ENCODE assay signal across 8 mouse cellular contexts in the genomic region with DNA sequence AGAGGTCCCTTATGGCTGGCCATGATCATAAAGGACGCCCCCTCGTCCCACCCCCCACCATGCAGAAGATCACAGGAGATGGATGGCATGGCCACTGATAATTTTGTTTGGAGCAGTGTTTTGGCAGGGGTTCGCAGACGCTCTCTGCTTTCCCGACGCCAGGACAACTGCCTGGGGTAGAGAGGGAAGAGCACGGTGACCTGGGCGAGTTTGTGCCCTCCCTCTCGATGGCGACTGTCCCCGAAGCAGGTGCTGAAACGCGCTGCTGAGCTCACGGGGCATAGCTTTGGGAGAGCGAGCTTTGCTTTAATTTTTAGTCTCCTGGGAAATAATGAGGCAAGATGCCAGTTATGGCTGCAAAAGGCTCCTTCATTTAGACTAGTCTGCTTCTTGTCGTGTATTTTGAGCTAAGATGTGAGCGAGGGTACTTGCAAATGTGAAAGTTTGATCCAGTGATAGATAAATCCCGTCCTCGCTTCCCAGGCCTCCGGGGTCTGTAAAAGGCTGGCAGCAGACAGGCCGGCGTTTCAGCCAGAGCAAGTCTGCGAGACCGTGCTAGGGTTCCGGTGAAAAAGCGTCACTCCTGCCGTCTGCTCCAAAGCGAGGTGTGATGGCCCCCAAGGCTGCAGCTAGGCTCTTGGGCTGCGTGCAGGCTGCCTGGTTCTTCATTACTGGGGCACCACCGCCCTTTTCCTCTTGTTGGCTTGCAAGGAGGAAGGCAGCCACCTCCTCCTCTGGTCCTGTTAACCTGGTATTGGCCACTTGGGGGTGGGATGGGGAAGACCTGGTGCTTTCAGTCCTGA. TPM values are rescaled to one million over a fixed set of nuclear protein-coding genes. Genes with fewer than 3 reads are reported as not detected.
DNase-seq lines count a peak whose midpoint lies in the region; ATAC-seq lines count a peak whose summit lies in the region.

No protein-coding gene starts in this region.

- H3K4me2 ChIP-seq in embryonic facial prominence, embryonic 13.5 days, result peak overlapping the region; percentile 97
- peak overlapping the region; percentile 84 for H3K4me2 ChIP-seq in hindbrain, embryonic 14.5 days (replicated peaks)
- peak overlapping the region; percentile 99 for H3K4me2 ChIP-seq in stomach, embryonic 16.5 days (ENCODE audit: low read depth, low read length)

- peaks cover 26% of the 10 kb centered on the region for H3K4me1 ChIP-seq in embryonic facial prominence, embryonic 13.5 days
- peaks cover 19% of the 10 kb centered on the region for H3K4me1 ChIP-seq in hindbrain, embryonic 14.5 days (replicated peaks; ENCODE audit: control insufficient read depth, insufficient read depth, low read length)
- peaks cover 10% of the 10 kb centered on the region for H3K4me1 ChIP-seq in stomach, embryonic 16.5 days (ENCODE audit: control insufficient read depth, insufficient read depth, low read length)

- intact Hi-C loops in left cerebral cortex, postnatal 10 days (cut with DNase I), result no loop called here

- peak; percentile 15 to 39 for DNase-seq in left cerebral cortex, postnatal 10 days (ENCODE audit: extremely low spot score in 1 of 2, low spot score in 2 of 2)
- no peak for DNase-seq in left cerebral cortex, adult 9 months (ENCODE audit: low spot score in 2 of 2)
- DNase-seq in adipocyte (ENCODE audit: low spot score), result peak; percentile 12
- DNase-seq in hindbrain, embryonic 14.5 days (ENCODE audit: low spot score), result peak; percentile 44
- peak; percentile 38 for DNase-seq in lung, postnatal 10 days
- DNase-seq in T-cell, adult 2 months (ENCODE audit: low spot score), result no peak

- H3K27ac ChIP-seq in embryonic facial prominence, embryonic 13.5 days, result no peak overlapping the region
- H3K27ac ChIP-seq in hindbrain, embryonic 14.5 days, result peak overlapping the region; percentile 61; the same call in 1 of the 2 replicates
- no peak overlapping the region for H3K27ac ChIP-seq in stomach, embryonic 16.5 days (ENCODE audit: low read length)

- no peak for ATAC-seq in embryonic facial prominence, embryonic 13.5 days (ENCODE audit: insufficient number of reproducible peaks, insufficient read depth, low FRiP score, low TSS enrichment, low read depth)
- peak; percentile 3; the same call in 1 of the 2 replicates for ATAC-seq in hindbrain, embryonic 14.5 days (ENCODE audit: low FRiP score)
- no peak for ATAC-seq in stomach, embryonic 16.5 days (ENCODE audit: insufficient read depth, low FRiP score)

- no peaks in the 10 kb centered on the region for H3K36me3 ChIP-seq in embryonic facial prominence, embryonic 13.5 days
- no peaks in the 10 kb centered on the region for H3K36me3 ChIP-seq in hindbrain, embryonic 14.5 days (replicated peaks; ENCODE audit: control insufficient read depth, insufficient read depth)
- no peaks in the 10 kb centered on the region for H3K36me3 ChIP-seq in stomach, embryonic 16.5 days (ENCODE audit: control insufficient read depth, insufficient read depth, low read length)

- no peaks in the 10 kb centered on the region for H3K9me3 ChIP-seq in embryonic facial prominence, embryonic 13.5 days
- no peaks in the 10 kb centered on the region for H3K9me3 ChIP-seq in hindbrain, embryonic 14.5 days (ENCODE audit: control insufficient read depth, low read length)
- no peaks in the 10 kb centered on the region for H3K9me3 ChIP-seq in stomach, embryonic 16.5 days (replicated peaks; ENCODE audit: control insufficient read depth, low read length)

- 2% methylated on average over 30 of the region's 30 CpGs for WGBS in embryonic facial prominence, embryonic 13.5 days
- 1% methylated on average over 29 of the region's 30 CpGs for WGBS in hindbrain, embryonic 14.5 days
- WGBS in stomach, embryonic 16.5 days, result 3% methylated on average over 30 of the region's 30 CpGs

- H3K4me3 ChIP-seq in embryonic facial prominence, embryonic 13.5 days, result peak overlapping the region; percentile 62
- H3K4me3 ChIP-seq in hindbrain, embryonic 14.5 days (replicated peaks; ENCODE audit: low read length), result peak overlapping the region; percentile 73
- peak overlapping the region; percentile 62 for H3K4me3 ChIP-seq in stomach, embryonic 16.5 days (replicated peaks; ENCODE audit: low read length)

- peak overlapping the region; percentile 67; the same call in 1 of the 2 replicates for H3K9ac ChIP-seq in embryonic facial prominence, embryonic 13.5 days
- H3K9ac ChIP-seq in hindbrain, embryonic 14.5 days, result peak overlapping the region; percentile 78
- peak overlapping the region; percentile 60; the same call in 1 of the 2 replicates for H3K9ac ChIP-seq in stomach, embryonic 16.5 days (ENCODE audit: low read length)

- peaks cover 47% of the 10 kb centered on the region for H3K27me3 ChIP-seq in embryonic facial prominence, embryonic 13.5 days
- H3K27me3 ChIP-seq in hindbrain, embryonic 14.5 days (ENCODE audit: control insufficient read depth, insufficient read depth, low read length), result peaks cover 23% of the 10 kb centered on the region
- H3K27me3 ChIP-seq in stomach, embryonic 16.5 days (ENCODE audit: control insufficient read depth, insufficient read depth, low read length), result peaks cover 28% of the 10 kb centered on the region

RNA-seq across cellular contexts. Expression of gene Gng4, which starts 1.3 kb away (rescaled TPM):
- 100 to 1,000 TPM; 143 to 150 TPM for total RNA-seq in left cerebral cortex, postnatal 10 days (2021)
- polyA plus RNA-seq in embryonic facial prominence, embryonic 13.5 days (2015; fragmentation: Nextera tagmentation; extraction: Ambion mirVana), result 4.2 and 6.0 TPM in 2 replicates
- 75.6 and 113 TPM in 2 replicates for polyA plus RNA-seq in hindbrain, embryonic 14.5 days (2014; fragmentation: Nextera tagmentation; extraction: Ambion mirVana)
- 2.7 and 3.1 TPM in 2 replicates for polyA plus RNA-seq in stomach, embryonic 16.5 days (2015; fragmentation: Nextera tagmentation; extraction: Ambion mirVana)

Comparison
In these comparisons a context has a peak if more than half of its experiments do, and no peak if none do; other contexts are left out.
1. DNase-seq: peak in left cerebral cortex, postnatal 10 days (2 of 2), adipocyte (single experiment), hindbrain, embryonic 14.5 days (single experiment) and lung, postnatal 10 days (single experiment); none in left cerebral cortex, adult 9 months (0 of 2) and T-cell, adult 2 months (single experiment).
2. RNA of gene Gng4, which starts 1.3 kb away (polyA plus RNA-seq): 75.6 to 113 TPM in hindbrain, embryonic 14.5 days; 4.2 to 6.0 TPM in embryonic facial prominence, embryonic 13.5 days and 2.7 to 3.1 TPM in stomach, embryonic 16.5 days; every median in the first group is over 10 times any median in the second.
3. Peak in every context shown above with its lines, with median percentiles within 50 percentile points of each other: H3K4me2 ChIP-seq, H3K4me3 ChIP-seq and H3K9ac ChIP-seq.